Mouse (Mus musculus): Measurements from ENCODE around the gene Svip.

The Svip gene

GRCm38 (mm10) chr7:51960698-51961374 lies 45.0 kb downstream of the Svip start:
- no peak for DNase-seq (ENCODE audit: low spot score)

DNA sequence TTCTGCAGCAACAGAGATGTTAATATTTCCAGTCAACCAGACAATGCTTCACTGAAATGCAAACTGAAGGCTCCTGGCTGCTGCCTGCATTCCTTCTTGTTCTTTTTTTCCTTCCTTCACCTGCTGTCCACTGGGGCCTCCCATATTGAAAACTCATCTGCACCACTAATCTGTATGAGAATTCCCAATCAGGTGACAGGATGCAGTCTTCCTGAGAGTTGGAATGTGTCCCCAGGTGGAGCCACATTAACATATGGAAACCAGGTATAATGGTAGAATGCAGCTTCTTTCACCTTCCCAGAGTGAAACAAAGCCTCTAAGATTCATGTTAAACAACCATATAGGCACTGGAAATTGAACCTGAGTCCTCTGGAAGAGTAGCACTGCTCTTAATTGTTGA lies 48.1 kb downstream of the Svip start:
- DNase-seq (ENCODE audit: low spot score): no peak

GRCm38 (mm10) chr7:51955424-51956041 lies 50.3 kb downstream of the Svip start:
- DNase-seq (ENCODE audit: low spot score): no peak
